27 mouse cellular contexts compared by ENCODE assay signal in the genomic region with DNA sequence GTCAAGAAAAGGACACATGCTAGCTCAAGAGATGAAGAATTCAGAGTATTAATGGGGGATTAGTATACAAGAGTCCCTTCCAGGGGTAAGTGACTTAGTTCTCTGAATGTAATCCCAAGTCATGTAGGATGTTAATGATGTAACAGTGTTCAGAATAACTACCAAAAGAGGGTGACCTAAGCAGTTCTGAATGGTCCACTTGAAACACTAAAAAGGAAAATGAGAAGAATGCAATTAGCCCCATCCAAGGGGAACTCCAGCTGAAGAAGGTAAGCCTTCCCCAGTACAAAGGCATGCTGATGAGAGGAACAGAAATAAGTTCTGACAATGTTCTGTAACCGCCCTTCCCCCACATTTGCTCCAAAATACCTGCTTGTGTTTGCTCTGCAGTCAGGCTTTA.
DNase-seq lines count a peak whose midpoint lies in the region; ATAC-seq lines count a peak whose summit lies in the region.
"Had no signal": no experiment of that assay in that cellular context is flagged by ENCODE, and none has a peak within 500 bp of the region (broad histone marks: within the 10 kb centered on the region; RNA-seq: fewer than 3 reads in every experiment).

No protein-coding gene starts in this region.

- no peaks in the 10 kb centered on the region for H3K9me3 ChIP-seq in embryonic facial prominence, embryonic 14.5 days (ENCODE audit: control insufficient read depth, low read length)
- no peaks in the 10 kb centered on the region for H3K9me3 ChIP-seq in embryonic facial prominence, embryonic 10.5 days
- H3K9me3 ChIP-seq in heart, embryonic 15.5 days (replicated peaks), result no peaks in the 10 kb centered on the region
- H3K9me3 ChIP-seq: embryonic facial prominence, embryonic 15.5 days; forebrain, embryonic 10.5 days; hindbrain, embryonic 12.5 days had no signal

- H3K4me2 ChIP-seq in embryonic facial prominence, embryonic 14.5 days (ENCODE audit: low read depth, low read length), result no peak overlapping the region
- H3K4me2 ChIP-seq in heart, embryonic 15.5 days, result no peak overlapping the region
- H3K4me2 ChIP-seq: embryonic facial prominence, embryonic 15.5 days; hindbrain, embryonic 12.5 days had no signal

- H3K9ac ChIP-seq in embryonic facial prominence, embryonic 14.5 days (ENCODE audit: low read depth, low read length), result no peak overlapping the region
- no peak overlapping the region for H3K9ac ChIP-seq in heart, embryonic 15.5 days
- H3K9ac ChIP-seq: embryonic facial prominence, embryonic 15.5 days; hindbrain, embryonic 12.5 days had no signal

- H3K27ac ChIP-seq in embryonic facial prominence, embryonic 14.5 days (replicated peaks; ENCODE audit: low read depth, low read length), result no peak overlapping the region
- H3K27ac ChIP-seq in embryonic facial prominence, embryonic 10.5 days (replicated peaks), result no peak overlapping the region
- peak overlapping the region; percentile 63; the same call in 1 of the 2 replicates for H3K27ac ChIP-seq in heart, embryonic 15.5 days
- H3K27ac ChIP-seq: embryonic facial prominence, embryonic 15.5 days; forebrain, embryonic 10.5 days; gastrocnemius, adult 2 months; hindbrain, embryonic 12.5 days had no signal

- peak; percentile 18; the same call in 1 of the 2 replicates for ATAC-seq in embryonic facial prominence, embryonic 14.5 days (ENCODE audit: low read depth)
- ATAC-seq in heart, embryonic 15.5 days (replicated peaks; ENCODE audit: insufficient number of reproducible peaks, insufficient read depth, low FRiP score, low read depth), result peak; percentile 77
- ATAC-seq: activated CD4-positive, CD25-positive, alpha-beta regulatory T cell, adult 4 months; CD4-positive, CD25-positive, alpha-beta regulatory T cell, adult 4 months; forebrain, embryonic 14.5 days; hindbrain, embryonic 16.5 days; inflammation-experienced regulatory T-cells, adult 6 months; intestine, postnatal 0 days; Patski had no signal

- H3K27me3 ChIP-seq in embryonic facial prominence, embryonic 14.5 days (replicated peaks; ENCODE audit: control insufficient read depth, insufficient read depth, low read length), result no peaks in the 10 kb centered on the region
- H3K27me3 ChIP-seq in embryonic facial prominence, embryonic 10.5 days (replicated peaks; ENCODE audit: low read depth, poor library complexity, severe bottlenecking), result no peaks in the 10 kb centered on the region
- H3K27me3 ChIP-seq in heart, embryonic 15.5 days, result no peaks in the 10 kb centered on the region
- H3K27me3 ChIP-seq: embryonic facial prominence, embryonic 15.5 days; hindbrain, embryonic 12.5 days had no signal

- no peaks in the 10 kb centered on the region for H3K36me3 ChIP-seq in embryonic facial prominence, embryonic 14.5 days (ENCODE audit: control insufficient read depth, insufficient read depth, low read length)
- no peaks in the 10 kb centered on the region for H3K36me3 ChIP-seq in embryonic facial prominence, embryonic 10.5 days (replicated peaks)
- no peaks in the 10 kb centered on the region for H3K36me3 ChIP-seq in heart, embryonic 15.5 days
- H3K36me3 ChIP-seq: embryonic facial prominence, embryonic 15.5 days; forebrain, embryonic 10.5 days; hindbrain, embryonic 12.5 days had no signal

- 79% methylated on average over 1 of the region's 1 CpGs for WGBS in embryonic facial prominence, embryonic 14.5 days
- 71% methylated on average over 1 of the region's 1 CpGs for WGBS in embryonic facial prominence, embryonic 10.5 days
- WGBS in heart, embryonic 15.5 days, result 55% methylated on average over 1 of the region's 1 CpGs

- H3K4me3 ChIP-seq in embryonic facial prominence, embryonic 14.5 days (ENCODE audit: low read depth, low read length), result no peak overlapping the region
- H3K4me3 ChIP-seq in embryonic facial prominence, embryonic 10.5 days, result no peak overlapping the region
- H3K4me3 ChIP-seq in heart, embryonic 15.5 days, result no peak overlapping the region
- H3K4me3 ChIP-seq: embryonic facial prominence, embryonic 15.5 days; erythroblast, embryonic 14.5 days; forebrain, embryonic 10.5 days; gastrocnemius, adult 2 months; hindbrain, embryonic 12.5 days had no signal

- H3K4me1 ChIP-seq in embryonic facial prominence, embryonic 14.5 days (ENCODE audit: control insufficient read depth, insufficient read depth, low read length), result no peaks in the 10 kb centered on the region
- no peaks in the 10 kb centered on the region for H3K4me1 ChIP-seq in embryonic facial prominence, embryonic 10.5 days
- peaks cover 26% of the 10 kb centered on the region for H3K4me1 ChIP-seq in heart, embryonic 15.5 days (replicated peaks)
- H3K4me1 ChIP-seq: embryonic facial prominence, embryonic 15.5 days; hindbrain, embryonic 12.5 days had no signal

- DNase-seq in embryonic facial prominence, embryonic 14.5 days (ENCODE audit: low spot score), result no peak
- DNase-seq in embryonic facial prominence, embryonic 10.5 days (ENCODE audit: low spot score), result no peak
- peak; percentile 5 to 7 for DNase-seq in heart, adult 9 months (ENCODE audit: low spot score in 2 of 2)
- no peak for DNase-seq in heart, adult 11 months
- peak; percentile 54 for DNase-seq in heart, postnatal 4 days
- DNase-seq in adrenal gland, postnatal 25 days, result no peak
- no peak for DNase-seq in kidney, postnatal 25 days
- DNase-seq: adrenal gland, postnatal 14 days; B cell, adult 2 months; cerebellum, adult 18-20 months; cerebellum, adult 9-11 months; cerebellum, postnatal 36 days; gastrocnemius, adult 2 months; gastrocnemius, postnatal 36 days; kidney, adult 9 months had no signal

Comparison
In these comparisons a context has a peak if more than half of its experiments do, and no peak if none do; other contexts are left out.
1. DNase-seq: peak in heart, adult 9 months (2 of 2) and heart, postnatal 4 days (single experiment); none in embryonic facial prominence, embryonic 14.5 days (single experiment), embryonic facial prominence, embryonic 10.5 days (single experiment), heart, adult 11 months (single experiment), adrenal gland, postnatal 25 days (single experiment) and kidney, postnatal 25 days (0 of 2).